Mouse (Mus musculus) heart, postnatal 0 days (tissue): ENCODE measurements around the gene Plpp7.

Source experiments
- CTCF ChIP-seq: IDR thresholded peaks from 2 replicates; pipeline ENCODE4 v1.5.1; 2016; ENCODE audit warnings: antibody characterized with exemption, control low read depth, low read depth
- EP300 ChIP-seq: IDR thresholded peaks from 2 replicates; pipeline ENCODE4 v1.6.1; 2016; ENCODE audit warnings: antibody characterized with exemption, low read depth

GRCm38 (mm10) chr2:32102944-32103343 is 7.6 kb downstream of the Plpp7 start:
- TF ChIP-seq CTCF (no peak), EP300 (no peak)
